Mouse (Mus musculus) megakaryocyte, embryonic 14.5 days (primary cell): ENCODE results near the gene Babam2. TPM values are rescaled to one million over a fixed set of nuclear protein-coding genes. Genes with fewer than 3 reads are reported as not detected.

Experiments used
- H3K27me3 ChIP-seq: replicated peaks from 2 replicates; pipeline ENCODE3; 2012; ENCODE audit warnings: inconsistent platforms
- H3K36me3 ChIP-seq: replicated peaks from 2 replicates; pipeline ENCODE3; 2012; ENCODE audit warnings: low read length, inconsistent platforms, mixed read lengths
- H3K4me1 ChIP-seq: 2 replicates; pipeline ENCODE4 v1.6.1; 2012; ENCODE audit warnings: inconsistent platforms
- H3K4me3 ChIP-seq: replicated peaks from 2 replicates; pipeline ENCODE3; 2012; ENCODE audit warnings: moderate library complexity, mild to moderate bottlenecking, inconsistent platforms
- H3K9me3 ChIP-seq: 2 replicates; pipeline ENCODE4 v1.6.1; 2012; ENCODE audit warnings: inconsistent platforms
- FLI1 ChIP-seq: IDR thresholded peaks from 2 replicates; pipeline ENCODE4 v1.6.1; 2012; ENCODE audit warnings: low read length, inconsistent platforms, mixed read lengths
- GATA1 ChIP-seq: IDR thresholded peaks from 3 replicates; pipeline ENCODE4 v1.6.1; 2012; ENCODE audit warnings: mixed read lengths, low read length, inconsistent platforms, borderline replicate concordance
- polyA plus RNA-seq: library from polyadenylated mRNA; stranded (reverse); fragments of >175 nt; gene quantifications from 2 replicates; pipeline ENCODE4 v1.2.3, GENCODE M21; 2012; ENCODE audit warnings: low replicate concordance; ENCODE audit not compliant: insufficient read depth

Gene Babam2
- polyA plus RNA-seq, 1 experiment: 87.2 TPM

- Histone ChIP-seq H3K36me3 (peaks cover 15% of the 10 kb centered on the region), H3K4me3 (no peak overlapping the region), H3K9me3 (no peaks in the 10 kb centered on the region), H3K4me1 (peaks cover 41% of the 10 kb centered on the region), H3K27me3 (no peaks in the 10 kb centered on the region)
- TF ChIP-seq FLI1: no peak
- TF ChIP-seq GATA1: no peak
Measured at GRCm38 (mm10) chr5:32037546-32037945, 340.1 kb downstream of the Babam2 start.

- Histone ChIP-seq H3K4me3 (no peak overlapping the region), H3K9me3 (no peaks in the 10 kb centered on the region), H3K27me3 (no peaks in the 10 kb centered on the region), H3K4me1 (peaks cover 33% of the 10 kb centered on the region), H3K36me3 (peaks cover 10% of the 10 kb centered on the region)
- TF ChIP-seq GATA1: no peak
- TF ChIP-seq FLI1: no peak
Measured at GRCm38 (mm10) chr5:32038994-32039393, 341.5 kb downstream of the Babam2 start.

GRCm38 (mm10) chr5:32039511-32039910 is 342.0 kb downstream of the Babam2 start:
- Histone ChIP-seq H3K9me3 (no peaks in the 10 kb centered on the region), H3K4me3 (no peak overlapping the region), H3K4me1 (peaks cover 31% of the 10 kb centered on the region), H3K36me3 (peaks cover 9% of the 10 kb centered on the region), H3K27me3 (no peaks in the 10 kb centered on the region)
- no peak for TF ChIP-seq GATA1
- no peak for TF ChIP-seq FLI1

GRCm38 (mm10) chr5:32043153-32043552 is 345.7 kb downstream of the Babam2 start:
- Histone ChIP-seq H3K9me3 (no peaks in the 10 kb centered on the region), H3K36me3 (peaks cover 4% of the 10 kb centered on the region), H3K4me1 (peaks cover 18% of the 10 kb centered on the region), H3K4me3 (no peak overlapping the region), H3K27me3 (no peaks in the 10 kb centered on the region)
- TF ChIP-seq FLI1 (no peak), GATA1 (no peak)

DNA sequence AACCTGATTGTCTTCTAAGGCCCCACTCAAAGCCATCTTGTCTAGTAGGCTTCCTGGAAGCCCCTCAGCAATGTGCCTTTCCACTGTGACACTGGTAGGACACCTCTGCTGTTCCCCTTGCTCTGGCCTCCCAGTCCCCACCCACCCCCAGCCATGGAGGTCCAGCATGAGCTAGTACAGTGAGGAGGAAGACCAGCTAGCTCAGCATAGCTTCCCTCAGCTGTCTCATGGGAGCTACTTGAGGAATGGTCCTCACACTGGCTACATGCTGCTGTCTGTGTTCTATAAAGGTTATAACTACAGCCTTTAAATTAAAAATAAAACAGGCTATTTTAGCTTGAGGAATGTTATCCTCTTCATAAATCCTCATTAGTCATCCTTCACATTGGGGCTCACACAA is 346.5 kb downstream of the Babam2 start:
- Histone ChIP-seq H3K36me3 (peaks cover 4% of the 10 kb centered on the region), H3K9me3 (no peaks in the 10 kb centered on the region), H3K4me3 (no peak overlapping the region), H3K4me1 (peaks cover 20% of the 10 kb centered on the region), H3K27me3 (no peaks in the 10 kb centered on the region)
- no peak for TF ChIP-seq GATA1
- no peak for TF ChIP-seq FLI1

DNA sequence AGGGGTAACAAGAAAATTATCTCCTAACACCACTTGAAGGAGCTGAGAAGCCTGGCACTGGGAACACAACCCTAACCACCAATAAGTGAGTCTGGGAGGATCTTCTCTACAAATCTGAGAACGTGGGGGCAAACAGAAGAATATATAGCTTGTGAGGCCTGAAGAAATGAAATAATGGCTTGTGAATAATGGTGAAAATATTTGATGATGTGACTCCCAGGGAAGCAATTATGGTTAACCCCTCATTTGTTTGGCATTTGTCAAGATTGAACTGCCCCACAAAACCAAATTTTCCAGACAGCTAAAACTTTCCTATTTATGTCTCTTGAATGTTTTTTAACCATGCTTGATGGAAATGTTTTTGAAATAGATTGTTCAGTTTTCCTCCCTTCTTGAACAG is 354.4 kb downstream of the Babam2 start:
- Histone ChIP-seq H3K36me3 (peaks cover 1% of the 10 kb centered on the region), H3K27me3 (no peaks in the 10 kb centered on the region), H3K4me1 (peaks cover 20% of the 10 kb centered on the region), H3K9me3 (peaks cover under 1% of the 10 kb centered on the region; the same call in 1 of the 2 replicates), H3K4me3 (no peak overlapping the region)
- TF ChIP-seq FLI1 (no peak), GATA1 (no peak)

GRCm38 (mm10) chr5:32052467-32052866 is 355.0 kb downstream of the Babam2 start:
- H3K4me3 ChIP-seq: no peak overlapping the region
- H3K36me3 ChIP-seq: peaks cover 7% of the 10 kb centered on the region
- H3K4me1 ChIP-seq: peaks cover 20% of the 10 kb centered on the region
- TF ChIP-seq GATA1 (no peak), FLI1 (no peak)
- peaks cover 3% of the 10 kb centered on the region; the same call in 1 of the 2 replicates for H3K9me3 ChIP-seq
- no peaks in the 10 kb centered on the region for H3K27me3 ChIP-seq

DNA sequence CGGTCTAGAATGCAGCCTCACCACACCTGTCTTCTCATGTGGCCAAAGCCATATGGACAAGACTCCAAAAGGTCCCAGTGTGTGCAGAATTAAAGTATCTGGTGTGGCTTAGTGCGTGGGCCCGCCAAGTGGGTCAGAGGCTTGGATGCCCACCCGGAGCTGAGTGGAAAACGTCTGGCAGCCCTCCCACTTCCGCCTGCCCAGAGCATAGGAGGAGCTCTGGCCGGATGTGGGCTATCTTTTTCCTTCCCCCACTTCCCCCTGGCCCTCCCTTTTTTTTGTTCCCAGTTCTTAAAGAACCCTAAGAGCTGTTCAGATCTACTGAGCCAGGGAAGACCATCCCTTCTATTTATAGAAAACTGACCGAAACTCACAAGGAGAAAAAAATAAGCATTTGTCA is 356.0 kb downstream of the Babam2 start:
- H3K9me3 ChIP-seq: peaks cover 3% of the 10 kb centered on the region; the same call in 1 of the 2 replicates
- no peaks in the 10 kb centered on the region for H3K27me3 ChIP-seq
- no peak overlapping the region for H3K4me3 ChIP-seq
- H3K4me1 ChIP-seq: peaks cover 25% of the 10 kb centered on the region
- peaks cover 12% of the 10 kb centered on the region for H3K36me3 ChIP-seq
- no peak for TF ChIP-seq FLI1
- TF ChIP-seq GATA1: no peak

GRCm38 (mm10) chr5:32055676-32056075 is 358.2 kb downstream of the Babam2 start:
- H3K9me3 ChIP-seq: peaks cover 3% of the 10 kb centered on the region; the same call in 1 of the 2 replicates
- H3K4me3 ChIP-seq: no peak overlapping the region
- H3K27me3 ChIP-seq: no peaks in the 10 kb centered on the region
- peaks cover 19% of the 10 kb centered on the region for H3K4me1 ChIP-seq
- peaks cover 14% of the 10 kb centered on the region for H3K36me3 ChIP-seq
- TF ChIP-seq GATA1 (no peak), FLI1 (no peak)

DNA sequence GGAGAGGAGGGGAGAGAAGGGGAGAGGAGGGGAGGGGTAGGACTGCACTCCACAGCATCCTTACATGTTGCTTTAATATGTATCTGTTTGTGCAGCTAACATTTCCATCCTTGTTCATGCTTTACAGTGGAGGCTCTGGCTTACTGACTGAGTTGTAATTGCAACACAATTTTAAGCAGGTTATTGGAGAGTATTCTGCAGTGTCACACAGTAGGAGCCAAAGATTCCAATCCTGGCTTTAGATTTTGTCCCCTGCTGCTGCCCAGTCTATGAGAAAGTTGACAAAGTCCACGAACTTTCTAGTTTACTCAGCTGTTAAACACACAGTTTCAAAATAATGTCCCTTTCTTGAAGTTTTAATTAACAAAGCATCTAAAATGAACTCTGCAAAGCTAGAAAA is 358.6 kb downstream of the Babam2 start:
- TF ChIP-seq FLI1 (no peak), GATA1 (no peak)
- Histone ChIP-seq H3K4me3 (no peak overlapping the region), H3K4me1 (peaks cover 19% of the 10 kb centered on the region), H3K27me3 (no peaks in the 10 kb centered on the region), H3K36me3 (peaks cover 14% of the 10 kb centered on the region), H3K9me3 (peaks cover 3% of the 10 kb centered on the region; the same call in 1 of the 2 replicates)
